Mouse (Mus musculus) brain, embryonic 14.5 days (tissue): Measurements from ENCODE around the gene Ppox. TPM values are rescaled to one million over a fixed set of nuclear protein-coding genes. Genes with fewer than 3 reads are reported as not detected.
"Not testable (repeated sequence)": the region's sequence is repeated elsewhere in the genome, so short reads cannot be mapped to it uniquely, and the experiment has no call there.

ENCODE experiments used
- DNase-seq: peaks from one replicate; pipeline ENCODE4 v3.0.0-alpha.2; 2011; ENCODE audit warnings: low read depth
- CTCF ChIP-seq: fragments of 200-500 bp; IDR thresholded peaks from 2 replicates; pipeline ENCODE4 v1.5.1; 2012; ENCODE audit warnings: inconsistent platforms, mild to moderate bottlenecking, moderate library complexity, borderline replicate concordance; ENCODE audit not compliant: insufficient read depth, insufficient read length; ENCODE audit errors: extremely low read depth
- POLR2A ChIP-seq: fragments of 200-500 bp; IDR thresholded peaks from 2 replicates; pipeline ENCODE4 v1.6.1; 2012; ENCODE audit warnings: mild to moderate bottlenecking, inconsistent platforms, borderline replicate concordance; ENCODE audit not compliant: poor library complexity, insufficient read depth, insufficient read length, severe bottlenecking; ENCODE audit errors: extremely low read depth
- polyA plus RNA-seq: library from polyadenylated mRNA; depleted of rRNA; stranded (reverse); fragments of >200 nt; gene quantifications from 2 replicates; pipeline ENCODE4 v1.2.3, GENCODE M21; 2012

Gene Ppox
- polyA plus RNA-seq, 1 experiment: 70.7 TPM

- DNase-seq: peak; percentile 100
- peak; percentile 92 for TF ChIP-seq CTCF
- TF ChIP-seq POLR2A: peak; percentile 87
Observed at GRCm38 (mm10) chr1:171246709-171247452, 34.1 kb downstream of the Ppox start.

DNA sequence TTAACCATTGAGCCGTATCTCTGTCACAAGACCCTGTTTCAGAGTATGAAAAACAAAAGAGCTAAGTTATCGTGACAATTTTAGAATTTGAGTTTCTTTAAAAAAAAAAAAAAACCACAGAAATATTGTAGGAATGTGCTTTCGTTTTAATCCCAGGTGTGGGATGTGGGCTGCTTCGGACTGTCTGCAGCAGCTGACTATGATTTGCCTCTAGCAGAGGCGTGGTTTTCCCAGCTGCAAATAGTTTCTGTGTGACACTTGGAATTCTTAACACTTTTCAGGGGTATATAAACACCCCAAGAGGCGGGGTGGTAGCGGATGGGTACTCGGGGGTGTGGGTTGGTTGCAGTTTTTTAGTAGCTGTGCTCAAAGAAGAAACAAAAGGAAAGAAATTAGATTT, 35.6 kb downstream of the Ppox start:
- no peak for TF ChIP-seq CTCF
- DNase-seq: no peak

DNA sequence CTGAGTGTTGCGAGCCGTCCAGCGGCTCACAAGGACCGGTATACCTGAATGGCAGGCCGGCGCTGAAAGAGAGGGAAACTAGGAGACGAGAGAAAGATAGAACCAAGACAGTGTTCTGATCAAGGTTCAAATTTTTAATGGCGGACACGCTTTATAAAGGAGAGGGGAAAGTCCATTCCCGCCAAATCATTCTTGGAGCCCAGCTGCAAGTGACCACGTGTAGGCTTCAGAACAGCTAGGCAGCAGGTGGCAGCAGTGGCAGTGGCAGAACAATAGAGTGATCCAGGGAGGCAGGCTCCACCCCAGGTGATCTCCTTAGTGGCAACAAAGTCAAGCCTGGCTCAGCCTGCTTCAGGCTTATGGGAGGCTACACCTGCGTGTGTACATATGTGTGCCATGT, 39.0 kb downstream of the Ppox start:
- not testable (repeated sequence) for DNase-seq

DNA sequence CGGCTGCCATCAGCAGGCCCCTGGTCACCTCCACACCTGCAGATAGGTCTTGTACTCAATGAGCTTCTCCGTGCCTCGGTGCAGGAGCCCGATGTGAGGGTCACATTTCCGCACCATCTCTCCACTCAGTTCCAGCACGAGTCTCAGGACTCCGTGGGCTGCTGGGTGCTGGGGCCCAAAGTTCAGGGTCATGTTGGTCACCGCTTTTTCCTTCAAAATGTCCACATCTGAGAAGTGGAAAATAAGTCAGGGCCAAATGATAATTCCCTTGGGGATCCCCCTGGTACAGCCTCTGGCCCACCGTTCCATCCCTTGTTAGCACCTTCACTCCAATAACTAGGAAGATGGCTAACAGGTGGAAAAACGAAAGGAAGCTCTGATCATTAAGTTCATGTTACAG, 40.1 kb downstream of the Ppox start:
- no peak for DNase-seq
- TF ChIP-seq CTCF (no peak), POLR2A (no peak)

GRCm38 (mm10) chr1:171239992-171240744, 40.8 kb downstream of the Ppox start:
- DNase-seq: no peak
- TF ChIP-seq CTCF (no peak), POLR2A (no peak)

- DNase-seq: peak; percentile 45
- TF ChIP-seq CTCF: peak; percentile 84
- TF ChIP-seq POLR2A: no peak
Observed at GRCm38 (mm10) chr1:171238463-171238862, 42.5 kb downstream of the Ppox start.

- TF ChIP-seq POLR2A: no peak
- no peak for TF ChIP-seq CTCF
- DNase-seq: no peak
Observed at GRCm38 (mm10) chr1:171237438-171237837, 43.5 kb downstream of the Ppox start.

DNA sequence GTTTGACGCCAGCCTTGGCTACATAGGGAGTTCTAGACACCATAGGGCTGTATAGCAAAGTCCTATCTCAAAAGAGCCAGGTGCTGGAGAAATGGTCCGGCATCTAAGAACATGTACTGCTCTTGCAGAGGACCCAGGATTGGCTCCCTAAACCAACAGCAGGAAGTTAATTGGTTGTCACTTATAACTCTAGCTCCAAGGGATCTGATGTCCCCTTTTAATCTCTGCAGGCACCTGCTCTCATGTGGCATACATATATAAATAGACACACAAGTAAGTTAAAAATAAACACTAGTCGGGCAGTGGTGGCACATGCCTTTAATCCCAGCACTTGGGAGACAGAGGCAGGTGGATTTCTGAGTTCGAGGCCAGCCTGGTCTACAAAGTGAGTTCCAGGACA, 45.2 kb downstream of the Ppox start:
- TF ChIP-seq CTCF (no peak), POLR2A (no peak)
- DNase-seq: no peak

DNA sequence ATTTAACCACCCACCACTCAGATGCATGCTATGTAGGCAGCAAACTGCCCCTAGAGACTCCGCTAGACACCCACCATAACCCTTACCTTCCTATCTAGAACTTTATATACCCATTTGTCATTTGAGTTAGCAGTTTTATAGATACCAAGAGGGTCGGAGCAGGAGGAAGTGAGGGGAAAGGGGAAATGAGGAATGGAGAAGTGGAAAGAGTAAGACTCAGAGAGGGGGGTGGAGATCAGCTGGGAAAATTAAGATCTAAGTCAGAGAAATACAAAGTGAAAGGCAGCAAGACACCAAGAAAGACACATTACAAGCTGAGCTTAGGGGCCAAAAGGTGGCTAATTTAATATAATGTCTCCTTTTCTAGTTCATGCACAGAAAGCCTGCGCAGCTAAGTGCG, 46.4 kb downstream of the Ppox start:
- no peak for DNase-seq
- TF ChIP-seq CTCF (no peak), POLR2A (no peak)

DNA sequence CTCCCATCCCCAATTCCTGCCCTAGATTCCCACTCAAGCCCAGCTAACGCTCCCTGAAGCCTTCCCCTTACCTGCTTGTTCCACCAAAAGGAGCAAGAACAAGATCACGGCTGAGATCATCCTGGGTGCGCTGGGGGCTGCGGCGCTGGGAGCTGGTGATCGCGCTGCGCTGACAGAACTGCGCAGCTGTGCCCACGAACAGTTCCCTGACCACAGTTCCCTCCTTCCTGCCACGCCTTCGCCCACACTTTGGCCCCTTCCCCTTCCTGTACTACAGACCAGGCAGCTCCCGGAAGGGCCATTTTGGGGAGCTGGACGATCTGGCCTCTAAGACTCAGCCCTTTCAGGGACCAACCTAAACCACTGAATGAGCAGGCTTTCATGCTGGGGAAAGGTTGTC, 46.9 kb downstream of the Ppox start, which contains the start of gene Fcer1g:
Gene Fcer1g (minus strand): TSS at position 240 of the 400 bp plus-strand sequence.
- TF ChIP-seq CTCF (no peak), POLR2A (no peak)
- DNase-seq: no peak

- no peak for DNase-seq
- TF ChIP-seq POLR2A (no peak), CTCF (no peak)
Observed at GRCm38 (mm10) chr1:171232800-171233730, 47.9 kb downstream of the Ppox start.

DNA sequence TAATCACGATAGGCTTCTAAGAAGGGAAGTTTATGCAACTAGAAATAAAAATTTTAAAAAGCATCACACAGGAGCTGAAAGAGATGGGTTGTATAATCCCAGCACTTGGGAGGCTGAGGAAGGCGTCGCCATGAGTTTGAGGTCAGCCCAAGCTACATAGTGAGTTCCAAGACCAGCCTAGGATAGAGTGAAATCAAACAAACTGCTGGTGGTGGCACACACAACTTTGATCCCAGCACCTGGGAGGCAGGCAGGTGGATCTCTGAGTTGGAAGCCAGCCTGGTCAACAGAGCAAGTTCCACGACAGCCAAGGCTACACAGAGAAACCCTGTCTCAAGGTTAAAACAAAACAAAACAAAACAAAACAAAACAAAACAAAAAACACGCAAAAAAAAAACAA, 48.6 kb downstream of the Ppox start:
- no peak for TF ChIP-seq CTCF
- TF ChIP-seq POLR2A: no peak
- DNase-seq: no peak

DNA sequence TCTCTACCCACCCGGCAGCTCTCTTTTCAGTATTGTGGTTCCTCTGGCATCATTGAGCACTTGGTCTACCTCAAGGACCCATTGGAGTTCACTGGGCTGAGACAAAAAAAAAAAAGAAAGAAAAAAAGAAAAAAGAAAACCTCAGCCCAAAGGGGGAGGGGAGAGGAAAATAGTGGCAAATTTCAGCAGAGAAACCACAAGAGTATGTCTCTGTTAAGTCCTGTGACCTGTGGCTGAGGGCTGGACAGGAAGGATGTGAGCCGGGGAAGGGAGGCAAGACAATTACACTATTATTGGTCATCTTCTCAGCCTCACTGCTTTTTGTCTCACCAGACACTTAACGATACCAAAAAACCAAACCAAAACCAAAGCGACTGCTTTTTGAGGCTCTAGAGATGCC, 49.1 kb downstream of the Ppox start:
- no peak for DNase-seq
- TF ChIP-seq POLR2A (no peak), CTCF (no peak)
